Mouse (Mus musculus): ENCODE measurements around the gene Atp6ap1l.
"Not testable (repeated sequence)": the region's sequence is repeated elsewhere in the genome, so short reads cannot be mapped to it uniquely, and the experiment has no call there.

The Atp6ap1l gene

GRCm38 (mm10) chr13:90905176-90905575 lies at the start of gene Atp6ap1l:
Gene Atp6ap1l (minus strand): TSS chr13:90905355.
- DNase-seq (ENCODE audit: low spot score) = no peak

DNA sequence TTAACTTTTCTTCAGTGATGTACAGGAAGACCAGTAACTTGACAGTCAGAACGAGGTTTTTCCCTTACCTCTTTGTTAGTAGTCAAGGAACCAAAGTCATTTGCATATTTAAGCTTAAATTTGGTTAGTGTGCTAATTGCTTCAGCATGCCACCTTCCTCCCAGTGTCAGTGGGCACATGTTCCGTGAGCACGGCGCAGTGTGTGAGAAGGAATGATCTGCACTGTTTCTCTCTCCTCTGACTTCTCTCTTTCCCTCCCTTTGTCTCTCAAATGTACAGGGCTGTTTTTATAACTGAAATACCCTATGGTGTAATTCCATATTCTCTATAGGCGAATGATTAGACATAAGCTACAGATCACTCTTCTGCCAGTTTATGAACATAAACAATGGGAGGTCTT lies 34.4 kb upstream of the Atp6ap1l start:
- DNase-seq (ENCODE audit: low spot score) = no peak

GRCm38 (mm10) chr13:90939192-90939591 lies 34.0 kb upstream of the Atp6ap1l start:
- no peak for DNase-seq (ENCODE audit: low spot score)

GRCm38 (mm10) chr13:90935852-90936251 lies 30.7 kb upstream of the Atp6ap1l start:
- DNase-seq (ENCODE audit: low spot score) = no peak

GRCm38 (mm10) chr13:90933256-90933655 lies 28.1 kb upstream of the Atp6ap1l start:
- no peak for DNase-seq (ENCODE audit: low spot score)

- DNase-seq (ENCODE audit: low spot score) = peak; percentile 62
Measured at GRCm38 (mm10) chr13:90929847-90930246, 24.7 kb upstream of the Atp6ap1l start.

GRCm38 (mm10) chr13:90928266-90928665 lies 23.1 kb upstream of the Atp6ap1l start:
- not testable (repeated sequence) for DNase-seq (ENCODE audit: low spot score)

- no peak for DNase-seq (ENCODE audit: low spot score)
Measured at GRCm38 (mm10) chr13:90926938-90927633, 21.9 kb upstream of the Atp6ap1l start.

- no peak for DNase-seq (ENCODE audit: low spot score)
Measured at GRCm38 (mm10) chr13:90926125-90926765, 21.1 kb upstream of the Atp6ap1l start.

- no peak for DNase-seq (ENCODE audit: low spot score)
Measured at GRCm38 (mm10) chr13:90925191-90925590, 20.0 kb upstream of the Atp6ap1l start.

DNA sequence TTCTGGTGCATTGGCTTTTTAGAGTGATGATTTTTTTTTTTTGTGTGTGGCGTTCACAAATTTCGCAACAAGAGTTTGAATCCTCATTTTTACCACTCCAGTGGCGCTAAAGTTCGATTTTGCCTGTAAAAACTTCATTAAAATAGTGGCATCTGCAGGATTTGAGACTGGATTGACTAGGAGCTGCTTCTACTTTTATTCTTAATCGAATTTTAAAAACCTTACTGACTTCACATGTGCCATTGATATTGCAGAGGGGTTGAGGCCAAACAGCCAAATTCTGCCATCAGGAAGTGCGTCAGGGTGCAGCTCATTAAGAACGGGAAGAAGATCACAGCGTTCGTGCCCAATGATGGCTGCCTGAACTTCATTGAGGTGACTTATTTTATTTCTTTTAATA lies 18.9 kb upstream of the Atp6ap1l start:
- no peak for DNase-seq (ENCODE audit: low spot score)

DNA sequence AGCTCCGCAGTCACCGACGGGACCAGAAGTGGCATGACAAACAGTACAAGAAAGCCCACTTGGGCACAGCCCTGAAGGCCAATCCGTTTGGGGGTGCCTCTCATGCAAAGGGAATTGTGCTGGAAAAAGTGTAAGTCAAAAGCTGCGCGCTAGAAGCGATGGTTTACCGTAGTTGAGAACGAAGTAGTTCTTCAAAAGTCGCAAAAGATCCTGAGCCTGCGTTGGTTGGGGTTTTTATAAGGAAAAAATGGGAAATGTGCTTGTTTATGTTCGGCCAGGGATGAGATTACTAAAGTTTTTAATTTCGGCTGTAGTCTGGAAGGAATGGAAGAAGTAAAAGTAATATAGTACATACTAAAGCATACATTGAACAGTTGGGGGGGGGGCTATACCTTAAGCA lies 18.5 kb upstream of the Atp6ap1l start:
- not testable (repeated sequence) for DNase-seq (ENCODE audit: low spot score)

- DNase-seq (ENCODE audit: low spot score) = peak; percentile 88
Measured at GRCm38 (mm10) chr13:90922751-90923612, 17.8 kb upstream of the Atp6ap1l start, which contains the start of gene Rps23. Gene Rps23 (plus strand): TSS chr13:90922958.

- DNase-seq (ENCODE audit: low spot score) = no peak
Measured at GRCm38 (mm10) chr13:90914721-90915120, 9.6 kb upstream of the Atp6ap1l start.

GRCm38 (mm10) chr13:90913675-90914192 lies 8.6 kb upstream of the Atp6ap1l start:
- no peak for DNase-seq (ENCODE audit: low spot score)

- DNase-seq (ENCODE audit: low spot score) = no peak
Measured at GRCm38 (mm10) chr13:90912760-90913674, 7.9 kb upstream of the Atp6ap1l start.

DNA sequence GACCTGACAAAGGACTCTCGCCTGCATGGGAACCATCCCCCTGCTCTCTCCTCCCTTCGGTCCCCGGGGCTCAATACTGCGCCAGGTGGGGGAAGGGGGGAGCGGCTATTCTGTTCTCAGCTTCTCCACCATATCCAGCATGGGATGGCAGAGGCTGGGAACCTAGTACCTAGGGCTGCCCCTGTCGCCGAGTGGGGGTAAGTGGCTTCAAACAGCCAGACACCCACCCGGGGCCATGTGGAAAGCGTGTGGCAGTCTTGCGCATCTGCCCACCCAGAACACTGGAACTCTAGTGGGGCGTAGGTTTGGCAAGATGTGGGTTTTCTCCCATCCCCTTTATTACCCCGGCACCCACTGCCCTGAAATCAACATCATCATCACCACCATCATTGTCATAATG lies 2.2 kb upstream of the Atp6ap1l start:
- no peak for DNase-seq (ENCODE audit: low spot score)

DNA sequence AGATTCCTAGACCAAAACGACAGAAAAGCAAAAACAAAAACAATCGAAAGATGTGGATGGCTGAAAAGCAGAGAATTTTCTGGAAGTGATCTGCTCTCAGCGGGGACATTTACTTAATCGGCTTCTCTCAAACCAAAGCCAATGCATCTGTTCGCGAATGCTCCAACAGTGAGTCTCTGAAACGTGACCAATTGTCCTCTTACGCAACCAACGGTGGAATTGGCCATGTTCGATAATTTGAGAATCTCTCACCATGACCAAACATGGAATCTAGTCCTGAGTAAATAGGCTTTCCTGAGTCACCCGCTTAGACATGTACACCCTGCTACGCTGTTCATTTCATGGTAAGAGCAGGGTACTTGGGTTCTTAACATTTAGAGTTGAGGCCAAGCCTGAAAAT lies 8.3 kb downstream of the Atp6ap1l start:
- no peak for DNase-seq (ENCODE audit: low spot score)

- DNase-seq (ENCODE audit: low spot score) = no peak
Measured at GRCm38 (mm10) chr13:90896098-90896497, 9.1 kb downstream of the Atp6ap1l start.

DNA sequence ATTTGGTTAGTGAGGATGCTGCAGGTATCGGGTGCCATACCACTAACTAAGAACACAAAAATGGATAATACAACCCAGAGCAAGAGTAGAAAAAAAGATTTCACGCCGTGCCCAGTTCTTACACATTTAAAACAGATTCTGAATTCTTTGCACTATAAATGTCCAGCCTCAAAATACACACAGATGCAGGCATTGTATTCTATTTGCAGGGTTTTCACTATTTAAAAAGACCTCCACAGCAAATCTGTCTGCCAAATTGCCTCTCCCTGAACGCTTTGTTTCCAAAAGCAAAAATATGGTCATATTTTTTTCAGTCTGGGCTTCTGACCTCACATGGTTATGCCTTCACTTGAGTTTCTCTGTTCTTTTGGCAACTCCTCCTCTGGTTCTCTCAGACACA lies 10.3 kb downstream of the Atp6ap1l start:
- DNase-seq (ENCODE audit: low spot score) = no peak

DNA sequence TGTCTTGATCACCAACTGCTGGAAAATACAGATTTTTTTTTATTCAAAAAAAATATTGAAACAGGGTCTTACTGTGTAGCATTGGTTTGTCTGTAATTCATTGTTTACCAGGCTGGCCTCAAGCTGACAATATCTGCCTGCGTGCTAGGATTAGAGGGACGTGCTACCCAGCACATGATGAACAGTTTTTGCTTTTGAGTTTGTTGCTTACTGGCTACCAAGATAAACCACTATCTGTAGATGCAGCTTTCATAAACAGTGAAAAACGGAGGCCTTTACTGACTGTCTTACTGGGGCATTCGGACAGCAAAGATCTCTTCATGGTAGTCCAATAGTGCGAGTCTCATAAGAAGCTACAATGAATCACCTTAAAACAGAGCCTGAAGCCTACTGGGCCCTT lies 15.0 kb downstream of the Atp6ap1l start:
- DNase-seq (ENCODE audit: low spot score) = no peak
